Mouse (Mus musculus) CH12.LX (cell line): ENCODE measurements around the gene Tmem132c. TPM values are rescaled to one million over a fixed set of nuclear protein-coding genes. Genes with fewer than 3 reads are reported as not detected.

Experiments used
- DNase-seq: peaks from one replicate; pipeline ENCODE4 v3.0.0-alpha.2; 2013; ENCODE audit errors: extremely low read depth
- H3K27ac ChIP-seq: 2 replicates; pipeline ENCODE4 v1.5.1; 2012; ENCODE audit warnings: low read depth, mild to moderate bottlenecking, control low read depth, moderate library complexity; ENCODE audit not compliant: insufficient read depth
- H3K27me3 ChIP-seq: replicated peaks from 2 replicates; pipeline ENCODE3; 2012; ENCODE audit warnings: inconsistent platforms
- H3K36me3 ChIP-seq, 2 experiments: replicated peaks in 1 of 2; 2 replicates each; pipeline versions ENCODE3 to v1.6.1; 2012; ENCODE audit warnings: inconsistent platforms in 1 of 2, low read length in 1 of 2, mild to moderate bottlenecking in 1 of 2, mixed read lengths in 1 of 2, moderate library complexity in 1 of 2; ENCODE audit not compliant: control insufficient read depth in 1 of 2, insufficient read depth in 1 of 2
- H3K4me1 ChIP-seq, 2 experiments: 2 replicates each; pipeline ENCODE4 v1.6.1; 2012; ENCODE audit warnings: inconsistent platforms in 1 of 2, moderate library complexity in 1 of 2; ENCODE audit not compliant: insufficient read depth in 2 of 2, control insufficient read depth in 1 of 2
- H3K4me2 ChIP-seq: 2 replicates; pipeline ENCODE4 v1.6.1; 2012; ENCODE audit warnings: low read depth, mild to moderate bottlenecking, control low read depth; ENCODE audit not compliant: poor library complexity, insufficient read depth, severe bottlenecking
- H3K4me3 ChIP-seq, 3 experiments: fragments of 150-350 bp in 1 of 3; sonication (generic) in 1 of 3; replicated peaks in 1 of 3; 2 replicates each; pipeline versions ENCODE3 to v1.5.1; 2011 to 2012; ENCODE audit warnings: low read depth in 2 of 3, low read length in 2 of 3, mild to moderate bottlenecking in 2 of 3, moderate library complexity in 2 of 3, control low read depth in 1 of 3, improper control_type of control experiment in 1 of 3, inconsistent platforms in 1 of 3, mixed read lengths in 1 of 3; ENCODE audit not compliant: poor library complexity in 1 of 3
- H3K79me2 ChIP-seq: replicated peaks from 2 replicates; pipeline ENCODE4 v1.6.1; 2012; ENCODE audit warnings: mild to moderate bottlenecking, moderate library complexity; ENCODE audit not compliant: control insufficient read depth, poor library complexity, insufficient read depth, severe bottlenecking; ENCODE audit errors: extremely low read depth
- H3K9ac ChIP-seq: 2 replicates; pipeline ENCODE4 v1.6.1; 2012; ENCODE audit warnings: low read depth, mild to moderate bottlenecking, control low read depth, moderate library complexity; ENCODE audit not compliant: insufficient read depth
- H3K9me3 ChIP-seq: replicated peaks from 2 replicates; pipeline ENCODE3; 2012; ENCODE audit warnings: low read length, inconsistent platforms, mixed read lengths
- BHLHE40 ChIP-seq: IDR thresholded peaks from 2 replicates; pipeline ENCODE4 v1.6.1; 2011; ENCODE audit warnings: mild to moderate bottlenecking, low read depth, low read length, improper control_type of control experiment
- EP300 ChIP-seq: IDR thresholded peaks from 2 replicates; pipeline ENCODE4 v1.6.1; 2011; ENCODE audit warnings: low read length, improper control_type of control experiment
- ETS1 ChIP-seq: conservative IDR thresholded peaks from 2 replicates; pipeline ENCODE4 v1.6.1; 2012; ENCODE audit warnings: low read depth, mild to moderate bottlenecking, inconsistent platforms, low read length, improper control_type of control experiment, moderate library complexity
- IRF4 ChIP-seq: IDR thresholded peaks from 2 replicates; pipeline ENCODE4 v1.6.1; 2014; ENCODE audit warnings: low read depth, mild to moderate bottlenecking, inconsistent platforms, low read length, improper control_type of control experiment
- MAX ChIP-seq: IDR thresholded peaks from 2 replicates; pipeline ENCODE4 v1.6.1; 2011; ENCODE audit warnings: low read length, improper control_type of control experiment
- MAZ ChIP-seq: IDR thresholded peaks from 2 replicates; pipeline ENCODE4 v1.6.1; 2012; ENCODE audit warnings: low read depth, mild to moderate bottlenecking, inconsistent platforms, low read length, improper control_type of control experiment, moderate library complexity
- MEF2A ChIP-seq: IDR thresholded peaks from 2 replicates; pipeline ENCODE4 v1.6.1; 2014; ENCODE audit warnings: low read depth, mild to moderate bottlenecking, inconsistent platforms, low read length, improper control_type of control experiment, borderline replicate concordance
- MXI1 ChIP-seq: IDR thresholded peaks from 2 replicates; pipeline ENCODE4 v1.6.1; 2011; ENCODE audit warnings: mild to moderate bottlenecking, low read depth, low read length, improper control_type of control experiment
- PAX5 ChIP-seq: IDR thresholded peaks from 2 replicates; pipeline ENCODE4 v1.6.1; 2012; ENCODE audit warnings: low read length, inconsistent platforms, mixed read lengths
- POLR2A ChIP-seq: IDR thresholded peaks from 2 replicates; pipeline ENCODE4 v1.6.1; 2011; ENCODE audit warnings: low read depth, mild to moderate bottlenecking, improper control_type of control experiment, low read length
- POLR2AphosphoS2 ChIP-seq: IDR thresholded peaks from 2 replicates; pipeline ENCODE4 v1.6.1; 2011; ENCODE audit warnings: low read depth, low read length, improper control_type of control experiment
- RAD21 ChIP-seq: IDR thresholded peaks from 2 replicates; pipeline ENCODE4 v1.6.1; 2011; ENCODE audit warnings: low read depth, mild to moderate bottlenecking, low read length, improper control_type of control experiment, moderate library complexity
- SIN3A ChIP-seq: IDR thresholded peaks from 2 replicates; pipeline ENCODE4 v1.6.1; 2012; ENCODE audit warnings: low read length, improper control_type of control experiment, inconsistent platforms
- SMC3 ChIP-seq: IDR thresholded peaks from 2 replicates; pipeline ENCODE4 v1.6.1; 2011; ENCODE audit warnings: low read depth, low read length, improper control_type of control experiment
- TBP ChIP-seq: conservative IDR thresholded peaks from 2 replicates; pipeline ENCODE4 v1.6.1; 2011; ENCODE audit warnings: low read depth, low read length, improper control_type of control experiment
- TCF12 ChIP-seq: IDR thresholded peaks from 2 replicates; pipeline ENCODE4 v1.6.1; 2014; ENCODE audit warnings: low read depth, mild to moderate bottlenecking, inconsistent platforms, low read length, improper control_type of control experiment
- USF1 ChIP-seq: IDR thresholded peaks from 2 replicates; pipeline ENCODE4 v1.6.1; 2014; ENCODE audit warnings: low read depth, mild to moderate bottlenecking, inconsistent platforms, low read length, improper control_type of control experiment
- USF2 ChIP-seq: conservative IDR thresholded peaks from 2 replicates; pipeline ENCODE4 v1.6.1; 2011; ENCODE audit warnings: low read depth, low read length, improper control_type of control experiment
- ZC3H11A ChIP-seq: IDR thresholded peaks from 2 replicates; pipeline ENCODE4 v1.6.1; 2012; ENCODE audit warnings: low read depth, mild to moderate bottlenecking, inconsistent platforms, low read length, improper control_type of control experiment
- ZKSCAN1 ChIP-seq: IDR thresholded peaks from 2 replicates; pipeline ENCODE4 v1.6.1; 2012; ENCODE audit warnings: low read depth, inconsistent platforms, low read length, improper control_type of control experiment, borderline replicate concordance
- ZNF384 ChIP-seq: IDR thresholded peaks from 2 replicates; pipeline ENCODE4 v1.6.1; 2012; ENCODE audit warnings: low read depth, low read length, improper control_type of control experiment, inconsistent platforms
- dilution Hi-C: fragments of 300-500 bp; cut with MboI; formaldehyde crosslinking; loops from 2 replicates; pipeline ENCODE4 v1.14.3; 2020; ENCODE audit warnings: low sequenced_read_pairs; ENCODE audit not compliant: extremely low pct_unique_long_range_greater_than_20kb, extremely low pct_ligation_motif_present
- in situ Hi-C: fragments of 300-500 bp; cut with MboI; formaldehyde crosslinking; loops from 3 replicates; pipeline ENCODE4 v1.14.3; 2019; ENCODE audit warnings: low sequenced_read_pairs, low pct_ligation_motif_present, low pct_unique_long_range_greater_than_20kb, mixed read lengths
- polyA plus RNA-seq: library from polyadenylated mRNA; unstranded; fragments of >175 nt; gene quantifications from 2 replicates; pipeline ENCODE4 v1.2.1, GENCODE M21; 2012; ENCODE audit warnings: low read depth; ENCODE audit not compliant: insufficient read length
- total RNA-seq, 2 experiments: library from RNA; depleted of rRNA; stranded (reverse); fragments of 300-350 nt in 1 of 2; fragments of >200 nt in 1 of 2; gene quantifications; 2 replicates each; pipeline ENCODE4 v1.2.3; 2012 to 2014

Gene Tmem132c
- total RNA-seq (2012; rRNA removed): not detected in 2 replicates
- total RNA-seq (2014; rRNA removed): not detected in 2 replicates
- polyA plus RNA-seq: not detected in 2 replicates

DNA sequence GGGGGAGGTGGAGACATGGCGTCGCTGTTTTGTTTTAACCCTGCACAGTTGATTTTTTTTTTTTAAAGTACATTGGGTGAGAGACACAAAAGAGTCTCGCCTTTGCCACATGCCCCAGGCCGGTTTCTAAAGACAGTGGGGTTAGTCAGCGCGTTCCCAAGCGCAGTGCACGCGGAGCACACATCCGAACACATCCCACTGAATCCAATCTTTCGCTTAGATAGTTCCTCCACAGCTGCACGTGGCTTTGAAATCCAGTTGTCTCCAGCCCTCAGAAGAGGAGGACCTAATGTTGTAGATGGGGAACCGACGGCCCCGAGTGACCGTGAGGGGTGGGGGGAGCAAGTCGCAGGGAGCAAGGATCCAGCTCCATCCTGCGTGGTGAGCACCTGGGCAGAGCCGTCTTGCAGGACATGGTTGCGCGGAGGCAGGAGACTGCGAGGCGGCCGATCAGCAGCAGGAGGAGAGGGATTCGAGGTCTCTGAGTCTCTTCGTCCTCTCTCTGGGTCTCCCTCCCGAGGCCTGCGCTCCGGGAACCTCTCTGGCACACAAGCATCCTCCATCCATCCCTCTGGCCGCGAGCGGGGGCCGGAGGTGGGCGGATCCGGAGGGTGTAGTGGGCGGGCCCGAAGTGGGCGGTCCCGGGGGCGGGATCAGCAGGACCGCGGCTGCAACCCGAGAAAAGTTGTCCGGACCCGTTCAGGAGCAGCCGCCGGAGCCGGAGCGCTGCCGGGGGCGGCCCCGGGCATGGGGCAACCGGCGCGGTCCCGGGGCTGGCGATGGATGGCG, at the start of gene Tmem132c:
TSS of gene Tmem132c (plus strand) at position 673 of the 789 bp plus-strand sequence.
- Histone ChIP-seq H3K9ac (no peak within 1 kb of the TSS), H3K4me3 (no peak within 1 kb of the TSS), H3K27me3 (no peaks in the 10 kb centered on the region), H3K4me1 (no peaks in the 10 kb centered on the region), H3K36me3 (no peaks in the 10 kb centered on the region), H3K9me3 (peaks cover 89% of the 10 kb centered on the region), H3K79me2 (no peaks in the 10 kb centered on the region), H3K27ac (no peak within 1 kb of the TSS), H3K4me2 (no peak within 1 kb of the TSS)
- TF ChIP-seq POLR2A: no peak
- TF ChIP-seq EP300: no peak
- TF ChIP-seq POLR2AphosphoS2: no peak
- TF ChIP-seq USF1: no peak
- no peak for TF ChIP-seq SIN3A
- TF ChIP-seq SMC3: no peak
- no peak for TF ChIP-seq MEF2A
- no peak for TF ChIP-seq MAX
- no peak for TF ChIP-seq ZKSCAN1
- TF ChIP-seq TBP: no peak
- no peak for TF ChIP-seq PAX5
- no peak for TF ChIP-seq ETS1
- TF ChIP-seq IRF4: no peak
- TF ChIP-seq RAD21: no peak
- TF ChIP-seq BHLHE40: no peak
- no peak for TF ChIP-seq MXI1
- TF ChIP-seq ZC3H11A: no peak
- no peak for TF ChIP-seq TCF12
- in situ Hi-C loops: no loop called here
- dilution Hi-C loops: no loop called here
- no peak for DNase-seq

GRCm38 (mm10) chr5:127191881-127192280, 49.7 kb upstream of the Tmem132c start:
- no peak for TF ChIP-seq ZNF384
- no peak for TF ChIP-seq MAZ
- no peak for TF ChIP-seq SIN3A
- no peak for TF ChIP-seq POLR2A
- TF ChIP-seq USF2: no peak
- no peak for TF ChIP-seq ZKSCAN1
- Histone ChIP-seq H3K79me2 (no peaks in the 10 kb centered on the region), H3K9ac (no peak overlapping the region), H3K9me3 (peaks cover 78% of the 10 kb centered on the region), H3K4me2 (no peak overlapping the region), H3K4me1 (no peaks in the 10 kb centered on the region), H3K27me3 (no peaks in the 10 kb centered on the region), H3K4me3 (no peak overlapping the region), H3K36me3 (no peaks in the 10 kb centered on the region), H3K27ac (no peak overlapping the region)
- in situ Hi-C loops (no loop called here), dilution Hi-C loops (no loop called here)
- DNase-seq: no peak
